Mouse (Mus musculus) erythroblast, embryonic 14.5 days (primary cell): ENCODE data around the gene Bglap2. TPM values are rescaled to one million over a fixed set of nuclear protein-coding genes. Genes with fewer than 3 reads are reported as not detected.
"Not testable (repeated sequence)": the region's sequence is repeated elsewhere in the genome, so short reads cannot be mapped to it uniquely, and the experiment has no call there.

Experiments
- H3K27me3 ChIP-seq: 2 replicates; pipeline ENCODE4 v1.6.1; 2012; ENCODE audit warnings: inconsistent platforms; ENCODE audit not compliant: control insufficient read depth
- H3K36me3 ChIP-seq: 2 replicates; pipeline ENCODE4 v1.6.1; 2012; ENCODE audit warnings: mild to moderate bottlenecking, inconsistent platforms; ENCODE audit not compliant: control insufficient read depth
- H3K4me1 ChIP-seq: 2 replicates; pipeline ENCODE4 v1.6.1; 2012; ENCODE audit warnings: inconsistent platforms; ENCODE audit not compliant: control insufficient read depth
- H3K4me3 ChIP-seq: replicated peaks from 2 replicates; pipeline ENCODE3; 2012; ENCODE audit warnings: moderate library complexity, mild to moderate bottlenecking, inconsistent platforms
- H3K9me3 ChIP-seq: 2 replicates; pipeline ENCODE4 v1.6.1; 2012; ENCODE audit warnings: low read length, inconsistent platforms, mixed read lengths; ENCODE audit not compliant: control insufficient read depth
- GATA1 ChIP-seq: IDR thresholded peaks from 2 replicates; pipeline ENCODE4 v1.6.1; 2012; ENCODE audit warnings: low read length, inconsistent platforms, mixed read lengths
- TAL1 ChIP-seq: IDR thresholded peaks from 3 replicates; pipeline ENCODE4 v1.6.1; 2012; ENCODE audit warnings: low read length, inconsistent platforms, mixed read lengths
- polyA plus RNA-seq: library from polyadenylated mRNA; stranded (reverse); fragments of >175 nt; gene quantifications from 2 replicates; pipeline ENCODE4 v1.2.3, GENCODE M21; 2012

Bglap2 gene
- polyA plus RNA-seq, 1 experiment = not detected

GRCm38 (mm10) chr3:88395742-88396141, 17.2 kb upstream of the Bglap2 start:
- H3K9me3 ChIP-seq = peaks cover 3% of the 10 kb centered on the region; the same call in 1 of the 2 replicates
- TF ChIP-seq TAL1 (no peak), GATA1 (no peak)
- H3K4me1 ChIP-seq = peaks cover 3% of the 10 kb centered on the region; the same call in 1 of the 2 replicates
- peaks cover 85% of the 10 kb centered on the region for H3K36me3 ChIP-seq
- no peak overlapping the region for H3K4me3 ChIP-seq
- no peaks in the 10 kb centered on the region for H3K27me3 ChIP-seq

DNA sequence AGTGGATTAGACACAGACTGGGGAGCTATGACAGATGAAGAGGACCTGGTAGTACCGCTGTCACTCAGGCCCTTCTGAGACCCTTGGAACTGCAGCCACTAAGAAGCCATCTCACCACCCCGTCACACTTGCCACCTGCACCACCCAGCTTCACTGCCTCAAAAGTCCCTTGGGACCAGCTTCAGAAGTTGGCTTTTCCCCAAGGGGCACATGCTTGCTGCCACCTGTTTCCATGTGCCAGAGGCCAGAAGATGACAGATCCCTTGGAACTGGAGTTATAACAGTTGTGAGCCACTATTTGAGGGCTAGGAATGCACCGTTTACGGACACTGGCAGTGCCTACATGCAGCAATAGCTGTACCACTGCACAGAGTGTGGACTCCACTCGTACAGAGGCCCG, 16.8 kb upstream of the Bglap2 start:
- no peak for TF ChIP-seq TAL1
- no peak for TF ChIP-seq GATA1
- no peaks in the 10 kb centered on the region for H3K27me3 ChIP-seq
- no peak overlapping the region for H3K4me3 ChIP-seq
- H3K4me1 ChIP-seq = peaks cover 3% of the 10 kb centered on the region; the same call in 1 of the 2 replicates
- peaks cover 85% of the 10 kb centered on the region for H3K36me3 ChIP-seq
- H3K9me3 ChIP-seq = peaks cover 4% of the 10 kb centered on the region; the same call in 1 of the 2 replicates

GRCm38 (mm10) chr3:88393776-88394375, 15.4 kb upstream of the Bglap2 start:
- peaks cover 1% of the 10 kb centered on the region; the same call in 1 of the 2 replicates for H3K4me1 ChIP-seq
- H3K9me3 ChIP-seq = 0 out of 2 replicates have a peak, but pooled peaks cover 2% of the 10 kb centered on the region
- H3K4me3 ChIP-seq = no peak overlapping the region
- peaks cover 75% of the 10 kb centered on the region for H3K36me3 ChIP-seq
- H3K27me3 ChIP-seq = no peaks in the 10 kb centered on the region
- TF ChIP-seq GATA1 (no peak), TAL1 (no peak)

DNA sequence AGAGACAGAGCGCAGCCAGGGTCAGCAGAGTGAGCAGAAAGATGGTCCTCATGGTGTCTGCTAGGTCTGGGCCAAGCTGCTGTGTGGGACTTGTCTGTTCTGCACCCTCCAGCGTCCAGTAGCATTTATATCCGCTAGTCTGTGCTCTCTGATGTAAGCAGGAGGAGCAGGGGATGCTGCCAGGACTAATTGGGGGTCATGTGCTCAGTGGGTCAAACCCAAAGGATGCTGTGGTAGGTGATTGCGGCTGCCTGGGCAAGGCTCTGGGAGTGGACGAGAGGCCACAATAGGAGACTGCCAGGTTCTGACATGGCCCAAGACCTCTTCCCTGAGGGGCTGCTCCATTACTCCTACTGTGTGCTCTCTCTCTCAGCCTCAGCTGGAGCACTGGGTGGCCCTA, 5.9 kb upstream of the Bglap2 start, which contains the start of gene Bglap:
TSS of gene Bglap (minus strand) at position 101 of the 400 bp plus-strand sequence.
- H3K36me3 ChIP-seq = no peaks in the 10 kb centered on the region

GRCm38 (mm10) chr3:88382383-88382782, 3.9 kb upstream of the Bglap2 start:
- not testable (repeated sequence) for H3K4me3 ChIP-seq, H3K9me3 ChIP-seq, H3K27me3 ChIP-seq, H3K36me3 ChIP-seq, H3K4me1 ChIP-seq

More for the DNA sequence above, 5.9 kb upstream of the Bglap2 start, which contains the start of gene Bglap:
- H3K4me3 ChIP-seq = no peak within 1 kb of the TSS
- peaks cover 7% of the 10 kb centered on the region for H3K4me1 ChIP-seq
- TF ChIP-seq TAL1 (no peak), GATA1 (no peak)
- peaks cover 2% of the 10 kb centered on the region; the same call in 1 of the 2 replicates for H3K27me3 ChIP-seq
- no peaks in the 10 kb centered on the region for H3K9me3 ChIP-seq

DNA sequence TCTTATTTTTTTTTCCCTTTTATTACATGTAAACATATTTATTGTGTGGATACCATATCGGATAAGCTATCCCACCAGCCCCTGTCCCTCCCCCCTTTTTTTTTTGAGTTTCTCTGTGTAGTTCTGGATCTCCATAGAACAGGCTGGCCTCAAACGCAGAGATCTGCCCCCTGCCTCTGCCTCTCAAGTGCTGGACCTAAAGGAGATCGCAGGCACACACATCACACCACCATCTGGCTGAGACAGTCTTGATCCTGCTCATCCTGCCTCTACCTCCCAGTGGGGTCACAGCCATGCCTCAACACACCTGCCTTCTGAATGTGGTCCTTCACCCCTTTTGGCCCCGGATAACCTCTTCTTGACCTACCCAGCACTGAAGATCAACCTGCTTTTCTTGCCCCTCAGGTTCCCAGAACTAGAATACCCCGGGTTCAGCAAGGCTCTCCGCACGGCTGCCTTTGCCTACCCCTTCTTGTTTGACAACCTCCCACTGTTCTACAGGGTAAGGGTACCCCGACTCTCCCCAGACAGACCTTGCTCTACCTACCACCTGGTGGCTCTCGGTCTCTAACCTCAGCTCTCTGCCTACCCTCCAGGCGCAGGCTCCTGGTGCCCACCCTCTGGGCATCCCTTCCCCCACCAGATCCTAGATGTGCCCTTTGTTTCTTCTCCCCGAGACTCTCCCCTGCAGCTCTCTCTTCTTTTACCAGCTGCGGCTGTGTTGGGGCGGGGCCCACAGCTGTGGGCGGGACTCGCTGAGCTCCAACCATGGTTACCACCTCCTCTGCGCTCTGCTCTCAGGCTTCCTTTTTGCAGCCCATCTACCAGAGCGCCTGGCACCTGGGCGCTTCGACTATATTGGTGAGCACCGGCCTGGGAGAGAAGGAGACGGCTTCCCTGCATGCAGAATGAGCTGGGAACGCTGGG, 3.2 kb upstream of the Bglap2 start:
- H3K9me3 ChIP-seq, H3K36me3 ChIP-seq, H3K4me1 ChIP-seq, H3K4me3 ChIP-seq, H3K27me3 ChIP-seq: not testable (repeated sequence)

- peaks cover 14% of the 10 kb centered on the region for H3K27me3 ChIP-seq
- H3K4me1 ChIP-seq = peaks cover 14% of the 10 kb centered on the region
- not testable (repeated sequence) for H3K4me3 ChIP-seq, H3K36me3 ChIP-seq, H3K9me3 ChIP-seq
Observed at GRCm38 (mm10) chr3:88376644-88377043, 1.9 kb downstream of the Bglap2 start.

GRCm38 (mm10) chr3:88375750-88376626, 2.5 kb downstream of the Bglap2 start:
- Histone ChIP-seq H3K27me3 (peaks cover 12% of the 10 kb centered on the region), H3K4me1 (peaks cover 10% of the 10 kb centered on the region)
- H3K36me3 ChIP-seq, H3K4me3 ChIP-seq, H3K9me3 ChIP-seq: not testable (repeated sequence)

DNA sequence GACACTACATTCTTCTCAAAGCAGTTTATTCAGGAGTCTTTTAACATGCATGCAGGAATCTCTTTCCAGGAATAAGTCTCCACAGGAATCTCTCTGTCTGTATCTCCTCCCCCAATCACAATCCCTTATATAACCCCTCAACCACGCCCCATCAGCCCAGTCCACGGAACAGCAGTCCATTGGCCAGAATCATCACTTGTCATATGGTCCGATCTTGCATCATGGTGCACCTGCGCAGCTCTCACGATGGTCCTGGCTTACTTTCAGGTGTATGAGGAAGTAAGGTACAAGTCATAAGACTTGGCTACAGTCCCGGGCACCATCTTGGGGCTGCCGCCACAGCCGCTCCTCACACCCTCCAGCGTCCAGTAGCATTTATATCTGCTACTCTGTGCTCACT, 5.9 kb downstream of the Bglap2 start, which contains the start of gene Bglap3:
TSS of gene Bglap3 (minus strand) at position 101 of the 400 bp plus-strand sequence.
- H3K27me3 ChIP-seq = peaks cover 11% of the 10 kb centered on the region

DNA sequence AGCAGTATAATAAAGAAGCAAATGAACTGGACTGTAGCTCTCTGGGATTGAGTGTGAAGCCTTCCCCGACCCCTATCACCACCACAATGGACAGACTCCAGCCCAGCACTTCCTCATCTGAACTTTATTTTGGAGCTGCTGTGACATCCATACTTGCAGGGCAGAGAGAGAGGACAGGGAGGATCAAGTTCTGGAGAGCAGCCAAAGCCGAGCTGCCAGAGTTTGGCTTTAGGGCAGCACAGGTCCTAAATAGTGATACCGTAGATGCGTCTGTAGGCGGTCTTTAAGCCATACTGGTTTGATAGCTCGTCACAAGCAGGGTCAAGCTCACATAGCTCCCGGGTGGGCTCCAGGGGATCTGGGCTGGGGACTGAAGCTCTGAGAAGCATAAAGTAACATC, 10.0 kb downstream of the Bglap2 start:
- H3K4me1 ChIP-seq = peaks cover 38% of the 10 kb centered on the region
- H3K27me3 ChIP-seq = peaks cover 30% of the 10 kb centered on the region
- peaks cover 15% of the 10 kb centered on the region for H3K36me3 ChIP-seq
- not testable (repeated sequence) for H3K4me3 ChIP-seq
- H3K9me3 ChIP-seq = peaks cover 35% of the 10 kb centered on the region

More for the DNA sequence above, 5.9 kb downstream of the Bglap2 start, which contains the start of gene Bglap3:
- Histone ChIP-seq H3K4me1 (peaks cover 13% of the 10 kb centered on the region), H3K9me3 (peaks cover 30% of the 10 kb centered on the region)
- H3K36me3 ChIP-seq, H3K4me3 ChIP-seq: not testable (repeated sequence)

DNA sequence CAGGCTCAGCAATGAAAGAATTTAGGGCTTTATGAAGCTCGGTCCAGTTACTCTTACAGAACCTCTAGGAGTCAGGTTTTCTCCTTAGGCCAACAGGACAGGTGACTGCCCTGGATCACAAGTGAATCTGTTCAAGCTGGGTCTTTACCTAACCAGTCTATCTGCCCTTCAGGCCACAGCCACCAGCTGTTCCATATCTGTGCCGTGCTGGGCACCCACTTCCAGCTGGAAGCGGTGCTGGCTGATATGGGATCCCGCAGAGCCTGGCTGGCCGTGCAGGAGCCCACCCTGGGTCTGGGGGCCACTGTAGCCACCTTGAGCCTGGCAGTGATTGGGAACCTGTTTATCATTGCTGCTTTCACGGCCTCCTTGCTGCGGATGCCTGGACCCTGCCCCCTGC, 11.0 kb downstream of the Bglap2 start:
- Histone ChIP-seq H3K9me3 (peaks cover 35% of the 10 kb centered on the region), H3K4me1 (peaks cover 48% of the 10 kb centered on the region), H3K27me3 (peaks cover 27% of the 10 kb centered on the region), H3K36me3 (peaks cover 24% of the 10 kb centered on the region)
- not testable (repeated sequence) for H3K4me3 ChIP-seq

- Histone ChIP-seq H3K4me1 (peaks cover 53% of the 10 kb centered on the region), H3K9me3 (peaks cover 35% of the 10 kb centered on the region), H3K27me3 (peaks cover 27% of the 10 kb centered on the region), H3K36me3 (peaks cover 30% of the 10 kb centered on the region)
- H3K4me3 ChIP-seq = not testable (repeated sequence)
Observed at GRCm38 (mm10) chr3:88366830-88367428, 11.6 kb downstream of the Bglap2 start.
